Mouse (Mus musculus) c-Kit-positive CD71-positive TER-119-negative erythroid progenitor cells, embryonic 14.5 days (primary cell): Measurements from ENCODE around the gene Gm20498.
"Not testable (repeated sequence)": the region's sequence is repeated elsewhere in the genome, so short reads cannot be mapped to it uniquely, and the experiment has no call there.

Experiments used
- DNase-seq: peaks from one replicate; pipeline ENCODE4 v3.0.0-alpha.2; 2013; ENCODE audit warnings: low read depth

The Gm20498 gene

DNA sequence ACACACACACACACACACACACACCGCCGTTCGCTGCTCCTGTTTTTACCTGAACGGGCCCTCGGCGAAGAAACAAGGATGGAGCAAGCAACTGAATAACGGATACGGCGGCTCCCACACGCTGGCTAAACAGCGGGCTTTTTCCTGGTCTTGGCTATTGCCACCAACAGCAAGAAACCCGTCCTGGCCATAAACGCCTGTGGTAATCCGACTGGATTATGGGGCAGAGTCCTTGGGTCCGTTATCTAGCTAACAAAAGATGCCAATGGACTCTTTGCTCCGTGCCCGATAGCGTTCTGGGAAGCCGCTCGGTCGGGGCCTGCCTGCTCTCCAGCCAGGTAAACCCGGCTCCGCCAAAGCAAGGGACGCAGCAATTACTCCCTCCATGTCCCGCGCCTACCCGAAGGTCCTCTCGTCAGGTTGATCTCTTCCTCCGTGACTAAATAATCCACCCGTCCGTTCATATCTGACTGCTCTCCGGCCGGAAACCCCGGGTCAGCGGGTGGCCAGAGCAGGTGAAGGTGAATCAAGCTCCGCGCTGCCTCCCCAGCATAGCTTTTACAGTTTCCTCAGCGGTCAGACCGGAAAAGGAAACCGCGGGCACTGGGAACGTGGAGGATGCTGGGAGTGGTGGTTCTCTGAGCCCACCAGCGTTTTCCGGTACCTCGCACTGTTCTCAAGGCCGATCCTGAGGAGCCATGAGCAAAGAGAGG lies at the start of gene Gm20498, which contains the start of gene Synj2bp:
Gm20498 (minus strand) TSS at position 590 of the 713 bp plus-strand sequence.
Synj2bp (minus strand) TSS at position 596 of the 713 bp plus-strand sequence.
- DNase-seq = peak; percentile 76

DNA sequence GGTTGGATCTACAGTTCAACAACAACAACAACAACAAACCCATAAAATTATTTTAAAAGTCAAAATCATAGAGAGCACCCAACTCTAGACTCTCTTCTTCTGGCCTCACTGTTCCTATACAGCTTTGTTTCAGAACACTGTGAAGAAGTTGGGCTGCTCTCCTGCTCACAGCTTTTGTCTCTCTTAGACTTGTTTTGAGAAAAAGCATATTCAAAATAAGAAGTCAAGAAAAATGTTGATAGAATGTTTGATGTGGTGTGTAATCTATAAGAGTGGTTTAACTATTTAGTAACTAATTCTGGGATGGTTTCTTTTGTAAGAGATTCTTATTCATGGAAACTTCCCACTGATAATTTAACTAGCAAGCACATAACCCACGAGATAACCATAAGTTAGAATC lies 35.7 kb upstream of the Gm20498 start, which contains the start of gene Adam21:
Adam21 (minus strand) TSS at position 101 of the 400 bp plus-strand sequence.
- DNase-seq = no peak

DNA sequence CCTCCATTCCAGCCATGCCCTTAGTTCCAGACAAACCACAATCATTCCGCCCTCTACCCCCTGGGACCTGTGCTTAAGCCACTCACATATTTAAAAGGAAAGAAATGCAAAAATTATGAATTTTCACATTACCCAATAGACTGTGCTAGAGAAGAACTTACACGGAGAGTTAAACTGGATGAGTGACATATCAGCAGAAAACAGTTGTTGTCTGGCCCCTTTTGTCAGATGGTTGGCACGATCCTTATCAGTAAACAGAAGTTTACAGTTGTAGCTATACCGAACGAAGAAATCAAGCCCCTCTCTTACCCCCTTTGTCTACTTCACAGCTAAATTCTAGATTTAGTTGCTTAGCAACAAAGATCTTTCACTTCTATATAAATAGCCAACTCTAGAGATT lies 35.2 kb upstream of the Gm20498 start:
- peak; percentile 11 for DNase-seq

DNA sequence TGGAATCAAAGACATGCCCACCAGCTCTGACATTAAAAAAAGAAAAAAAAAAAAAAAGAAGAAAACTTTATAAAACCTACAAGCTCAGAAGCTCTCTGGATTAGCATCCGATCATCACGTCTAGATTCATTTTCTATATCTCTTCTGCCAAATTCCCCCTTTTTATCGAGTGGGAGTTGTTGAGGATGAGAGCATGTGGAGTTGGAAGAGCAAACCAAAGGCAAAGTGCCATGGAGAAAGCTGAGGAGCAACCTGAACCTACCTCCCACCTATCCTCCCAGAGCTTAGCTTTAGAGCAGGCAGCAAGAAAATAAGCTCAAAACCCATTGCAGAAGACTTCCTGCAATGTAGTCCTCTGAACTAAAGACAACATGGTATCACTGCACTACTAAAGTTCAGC lies 31.5 kb upstream of the Gm20498 start:
- no peak for DNase-seq

DNA sequence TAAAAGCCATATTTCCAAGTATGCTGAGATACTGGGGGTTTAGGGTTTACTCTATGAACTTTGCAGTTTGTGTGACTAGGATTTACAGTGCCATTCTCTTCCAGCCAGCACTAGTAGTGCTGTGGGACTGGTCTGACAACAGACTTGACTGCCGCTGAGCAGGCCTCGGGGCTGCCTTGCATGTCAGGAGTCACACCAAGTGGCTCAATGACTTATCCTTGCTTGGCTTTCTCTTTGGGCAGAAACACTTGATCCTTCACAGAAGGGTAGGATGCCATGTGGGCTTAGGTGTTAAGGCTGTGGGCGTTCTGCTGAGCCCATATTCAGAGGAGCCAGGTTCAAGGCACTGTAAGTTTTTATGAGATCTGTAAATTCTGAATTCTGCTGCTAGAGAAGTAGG lies 16.6 kb upstream of the Gm20498 start:
- DNase-seq = no peak

DNA sequence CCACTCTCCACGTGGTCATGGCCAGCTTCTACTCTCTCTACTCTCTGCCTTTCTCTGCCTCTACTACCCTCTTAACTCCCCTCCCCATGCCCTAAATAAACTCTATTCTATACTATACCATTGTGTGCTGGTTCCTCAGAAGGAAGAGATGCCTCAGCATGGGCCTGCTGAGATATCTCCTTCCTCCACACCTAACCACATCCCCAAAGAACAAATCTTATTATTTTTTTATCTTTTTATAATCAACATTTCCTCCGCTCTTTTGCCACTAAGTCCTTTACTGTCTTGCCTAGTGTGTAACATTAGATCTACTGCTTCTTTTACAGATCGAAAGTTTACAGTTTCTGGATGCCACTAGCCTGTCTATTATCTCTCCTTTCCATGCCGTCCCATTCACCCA lies 14.5 kb upstream of the Gm20498 start:
- DNase-seq = no peak

DNA sequence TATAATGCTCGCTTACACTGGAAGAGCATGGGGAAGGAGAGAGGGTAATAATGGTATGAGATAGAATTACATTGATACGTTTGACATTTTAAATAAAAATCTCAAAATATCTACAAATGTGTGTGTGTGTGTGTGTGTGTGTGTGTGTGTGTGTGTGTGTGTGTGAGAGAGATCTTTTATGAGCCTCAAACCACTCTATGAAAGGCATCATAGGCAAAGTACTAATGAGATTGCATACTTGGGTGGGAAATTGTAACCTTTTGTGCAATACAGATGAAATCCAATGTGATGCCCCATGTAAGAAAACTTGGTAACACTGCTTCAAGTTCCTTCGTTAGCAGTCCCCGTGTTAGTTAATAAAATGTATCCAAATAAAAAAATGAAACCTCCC lies 319 bp upstream of the Gm20498 start:
- DNase-seq = no peak

DNA sequence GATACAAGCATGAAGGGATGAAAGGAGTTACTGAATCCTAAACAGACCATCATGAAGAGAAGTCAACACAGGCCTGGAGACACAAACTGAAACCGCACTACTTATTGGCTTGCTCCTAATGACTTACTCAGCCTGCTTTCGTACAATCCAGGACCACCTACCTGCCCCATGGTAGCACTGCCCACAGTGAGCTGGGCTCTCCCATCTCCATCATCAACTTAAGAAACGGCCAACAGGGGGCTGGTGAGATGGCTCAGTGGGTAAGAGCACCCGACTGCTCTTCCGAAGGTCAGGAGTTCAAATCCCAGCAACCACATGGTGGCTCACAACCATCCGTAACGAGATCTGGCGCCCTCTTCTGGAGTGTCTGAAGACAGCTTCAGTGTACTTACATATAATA lies 2.1 kb downstream of the Gm20498 start:
- DNase-seq = not testable (repeated sequence)

DNA sequence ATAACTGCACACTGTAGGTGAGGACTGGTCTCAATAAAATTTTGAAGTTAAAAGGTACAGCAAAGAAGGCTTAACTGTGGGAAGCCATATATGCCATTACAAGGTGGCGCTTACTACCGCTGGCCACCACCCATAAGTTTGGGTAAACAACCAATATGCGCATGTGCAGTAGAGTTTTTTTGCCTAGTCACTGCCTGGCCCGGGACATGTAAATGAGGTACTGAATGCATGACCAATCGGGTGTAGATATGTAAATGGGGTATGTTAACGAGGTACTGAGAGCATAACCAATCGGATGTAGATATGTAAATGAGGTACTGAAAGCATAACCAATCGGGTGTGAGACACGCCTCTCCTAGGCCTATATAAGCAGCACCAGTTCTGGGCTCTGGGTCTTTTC lies 35.8 kb downstream of the Gm20498 start:
- DNase-seq = not testable (repeated sequence)

DNA sequence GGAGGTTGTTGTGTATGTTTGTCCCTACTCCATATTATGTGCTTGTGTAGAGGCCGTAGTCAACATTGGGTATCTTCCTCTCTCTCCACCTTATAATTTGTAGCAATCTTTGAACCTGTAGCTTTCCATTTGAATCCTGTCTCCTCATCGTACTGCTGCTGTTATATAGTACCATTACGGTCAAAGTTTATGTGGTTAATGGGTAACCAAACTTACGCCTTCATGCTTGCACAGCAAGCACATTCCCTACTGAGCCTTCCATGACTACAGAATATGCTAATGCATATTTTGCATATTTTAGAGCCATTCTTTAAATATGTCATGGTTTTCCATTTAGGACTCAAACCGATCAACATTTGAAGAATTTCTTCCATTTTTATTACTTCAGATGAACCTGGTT lies 42.2 kb downstream of the Gm20498 start:
- DNase-seq = no peak

DNA sequence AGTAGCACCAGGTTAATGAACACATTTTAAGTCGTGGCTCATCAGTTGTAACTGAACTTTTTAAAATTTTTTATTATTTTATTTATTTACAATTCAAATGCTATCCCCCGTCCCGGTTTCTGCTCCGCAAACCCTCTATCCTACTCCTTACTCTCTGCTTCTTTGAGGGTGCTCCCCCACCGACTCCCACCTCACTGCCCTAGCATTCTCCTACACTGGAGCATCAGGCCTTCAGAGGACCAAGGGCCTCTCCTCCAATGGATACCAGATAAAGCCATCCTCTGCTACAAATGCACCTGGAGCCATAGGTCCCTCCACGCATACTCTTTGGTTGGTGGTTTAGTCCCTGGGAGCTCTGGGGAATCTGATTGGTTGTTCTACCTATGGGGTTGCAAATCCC lies 47.4 kb downstream of the Gm20498 start:
- no peak for DNase-seq

DNA sequence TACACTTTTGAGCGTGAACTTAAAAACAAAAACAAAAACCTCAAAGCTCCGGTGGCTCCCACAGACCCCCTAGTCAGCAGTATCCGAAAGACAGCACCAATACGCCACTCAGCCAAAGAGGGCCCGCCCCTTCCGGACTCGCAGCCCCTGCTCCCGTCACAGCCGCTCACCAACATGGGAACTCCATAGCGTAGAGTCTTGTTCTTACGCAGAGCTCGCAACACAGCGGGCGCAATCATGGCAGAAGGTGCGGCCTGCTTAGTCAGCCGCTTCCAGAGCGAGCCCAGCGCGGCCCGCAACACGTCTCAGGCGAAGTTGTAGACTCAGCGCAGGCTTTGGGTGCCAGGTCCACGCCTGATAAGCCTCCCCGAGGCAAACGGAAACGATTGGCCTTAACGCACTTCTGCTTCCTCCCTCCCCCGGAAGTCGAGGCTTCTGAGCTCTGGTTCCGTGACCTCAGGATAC lies 47.9 kb downstream of the Gm20498 start, which contains the start of gene Cox16:
Cox16 (minus strand) TSS at position 401 of the 465 bp plus-strand sequence.
- DNase-seq = peak; percentile 74

DNA sequence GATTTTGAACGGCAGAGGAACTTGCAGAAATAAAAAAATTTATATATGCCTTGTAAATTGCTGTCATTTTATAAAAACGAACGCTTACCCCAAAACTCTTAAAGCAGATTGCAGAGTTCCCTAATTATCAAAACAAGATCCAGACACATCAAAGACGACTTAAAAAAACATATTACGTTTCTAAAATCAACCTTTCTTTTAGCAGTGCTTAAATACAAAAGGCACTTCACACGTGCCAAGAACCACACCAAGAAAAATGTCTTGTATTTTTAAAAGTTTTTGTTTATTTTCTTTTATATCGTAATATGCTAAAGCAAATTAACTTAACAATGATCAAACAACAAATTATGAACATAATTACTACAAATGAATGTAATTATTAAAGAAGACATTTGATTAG lies 48.5 kb downstream of the Gm20498 start:
- DNase-seq = no peak

DNA sequence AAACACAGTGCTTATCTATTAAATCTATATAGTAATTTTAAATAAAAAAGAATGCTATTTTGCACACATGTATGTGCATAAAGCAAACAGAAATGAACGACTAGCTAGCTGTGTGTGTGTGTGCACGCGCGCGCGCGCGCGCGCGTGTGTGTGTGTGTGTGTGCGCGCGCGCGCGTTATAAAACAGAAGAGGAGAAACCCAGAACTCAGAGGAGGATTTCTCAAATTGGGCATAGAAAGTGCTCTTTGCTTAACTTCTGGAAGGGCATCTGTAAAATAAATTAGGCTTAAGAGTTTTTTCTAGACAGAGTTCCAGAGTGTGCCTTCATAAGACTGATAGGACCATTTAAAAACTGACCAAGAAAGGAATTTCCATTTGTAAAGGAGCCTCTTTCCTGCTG lies 49.0 kb downstream of the Gm20498 start:
- DNase-seq = peak; percentile 54

DNA sequence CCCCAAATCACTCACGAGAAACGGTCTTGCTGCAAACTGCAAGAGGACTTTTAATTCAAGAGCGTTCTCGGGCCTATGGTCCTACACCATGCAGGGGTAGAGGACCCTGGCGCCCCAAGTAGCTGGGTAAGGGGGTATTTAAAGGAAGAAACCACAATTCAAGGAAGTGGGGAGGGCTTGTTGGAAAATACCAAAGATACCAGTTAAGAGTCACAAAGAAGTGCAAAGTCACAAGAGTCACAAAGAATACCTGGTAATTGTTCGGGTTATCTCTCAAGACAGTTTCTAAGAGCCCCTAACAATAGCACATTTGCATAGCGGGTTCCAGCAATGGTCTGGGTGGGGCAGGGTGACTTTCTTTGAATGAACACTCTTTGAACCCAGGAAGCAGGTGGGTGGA lies 73.7 kb downstream of the Gm20498 start:
- not testable (repeated sequence) for DNase-seq

DNA sequence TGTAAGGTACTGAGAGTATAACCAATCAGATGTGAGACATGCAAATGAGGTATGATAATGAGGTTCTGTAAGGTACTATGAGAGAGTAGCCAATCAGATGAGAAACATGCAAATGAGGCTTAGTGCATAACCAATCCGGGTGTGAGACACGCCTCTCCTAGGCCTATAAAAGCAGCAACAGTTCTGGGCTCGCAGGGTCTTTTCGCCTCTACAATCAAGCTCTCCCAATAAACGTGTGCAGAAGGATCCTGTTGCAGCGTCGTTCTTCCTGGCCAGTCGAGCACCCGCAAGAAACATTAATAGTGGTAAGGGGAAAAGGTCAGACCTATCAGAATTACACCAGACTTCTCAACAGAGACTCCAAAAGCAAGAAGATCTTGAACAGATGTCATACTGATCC lies 93.7 kb downstream of the Gm20498 start:
- not testable (repeated sequence) for DNase-seq

DNA sequence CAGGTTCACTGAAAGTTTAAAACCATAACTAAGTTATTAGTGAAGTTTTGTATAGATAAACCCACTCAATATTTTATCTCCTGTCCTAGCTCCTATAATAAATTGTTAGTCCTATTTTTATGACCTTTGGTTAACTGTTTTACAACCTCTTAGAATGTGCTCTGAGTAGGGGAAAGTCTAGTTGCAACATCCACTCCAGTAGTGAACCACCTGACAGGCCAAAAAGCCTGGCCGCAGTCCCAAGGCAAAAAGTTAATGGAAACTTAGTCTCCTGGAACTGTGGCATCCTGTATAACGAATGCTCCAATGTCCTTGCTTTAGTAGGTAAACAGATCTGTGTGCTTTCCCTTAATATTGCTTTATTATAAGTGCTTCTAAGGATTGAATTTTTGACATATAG lies 97.9 kb downstream of the Gm20498 start:
- not testable (repeated sequence) for DNase-seq

DNA sequence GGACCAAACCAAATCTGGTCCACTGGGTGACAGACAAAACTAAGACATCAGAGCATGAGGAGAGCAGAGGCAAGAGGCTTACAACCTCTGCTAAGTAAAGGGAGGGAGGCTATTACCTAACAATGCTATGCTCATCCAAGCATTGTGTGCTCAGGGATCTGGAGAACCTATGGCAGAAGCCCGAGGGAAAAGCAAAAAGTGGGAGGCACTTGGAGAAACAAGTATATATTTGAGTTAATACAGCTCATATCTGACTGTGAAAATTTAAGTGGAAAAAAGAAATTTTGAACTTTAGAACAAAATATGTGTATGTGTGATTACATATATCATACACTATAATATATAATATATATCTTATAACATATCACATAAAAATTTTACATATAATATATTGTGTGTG lies 110.9 kb downstream of the Gm20498 start, which contains the start of gene Adam4:
Adam4 (minus strand) TSS at position 101 of the 400 bp plus-strand sequence.
- no peak for DNase-seq

DNA sequence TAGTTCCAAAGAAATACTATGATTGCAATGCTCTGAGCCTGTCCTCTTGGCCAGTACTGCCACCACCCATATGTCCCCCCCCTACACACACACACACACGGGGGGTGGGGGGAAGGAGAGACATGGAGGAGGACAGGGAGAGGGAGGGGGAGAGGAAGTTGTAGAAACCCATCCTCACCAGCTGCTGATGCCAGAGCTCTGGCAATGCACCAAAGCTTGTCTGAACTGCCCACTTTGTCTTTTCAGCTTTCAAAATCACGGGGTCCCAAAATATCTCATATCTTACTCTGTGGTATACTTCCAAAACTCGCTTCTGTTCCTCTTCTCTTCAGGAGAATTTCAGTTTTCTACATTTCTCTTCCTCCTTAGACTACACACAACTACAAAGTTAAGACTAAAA lies 119.5 kb downstream of the Gm20498 start:
- no peak for DNase-seq

DNA sequence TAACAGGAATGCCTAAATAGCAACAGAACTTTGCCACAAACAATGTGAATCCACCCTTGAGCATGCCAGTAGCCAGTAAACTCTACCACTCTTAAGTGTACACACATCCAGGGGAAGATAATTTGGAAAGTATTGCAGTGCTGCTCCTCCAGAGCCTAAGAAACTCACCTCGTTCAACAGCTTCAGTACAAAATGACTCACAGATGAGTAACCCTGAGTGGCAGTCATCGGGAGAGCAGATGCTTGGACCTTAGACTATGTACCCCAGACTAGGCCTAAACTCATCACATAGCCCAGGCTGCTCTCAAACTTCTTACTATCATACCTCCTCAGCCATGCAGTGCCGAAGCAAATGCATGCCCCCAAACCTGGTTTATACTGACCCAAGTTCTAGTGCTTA lies 123.7 kb downstream of the Gm20498 start:
- DNase-seq = no peak

DNA sequence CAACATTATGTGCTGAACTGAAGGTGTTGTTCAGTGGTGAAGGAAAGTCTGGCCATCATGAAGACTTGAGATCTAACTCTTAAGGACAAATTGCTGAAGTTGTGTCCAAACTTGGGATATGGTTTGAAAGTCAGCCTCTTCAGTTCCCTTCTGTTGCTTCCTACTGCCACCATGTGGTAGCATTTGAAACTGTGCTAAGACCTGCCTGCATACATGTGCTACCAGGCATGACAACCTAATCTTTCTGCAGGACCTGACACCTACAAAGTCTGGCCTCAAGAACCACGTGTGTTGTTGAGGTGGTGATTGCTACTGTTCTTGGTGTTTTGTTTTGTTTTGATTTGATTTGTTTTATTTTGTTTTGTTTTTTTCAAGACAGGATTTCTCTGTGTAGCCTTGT lies 130.5 kb downstream of the Gm20498 start:
- peak; percentile 17 for DNase-seq

DNA sequence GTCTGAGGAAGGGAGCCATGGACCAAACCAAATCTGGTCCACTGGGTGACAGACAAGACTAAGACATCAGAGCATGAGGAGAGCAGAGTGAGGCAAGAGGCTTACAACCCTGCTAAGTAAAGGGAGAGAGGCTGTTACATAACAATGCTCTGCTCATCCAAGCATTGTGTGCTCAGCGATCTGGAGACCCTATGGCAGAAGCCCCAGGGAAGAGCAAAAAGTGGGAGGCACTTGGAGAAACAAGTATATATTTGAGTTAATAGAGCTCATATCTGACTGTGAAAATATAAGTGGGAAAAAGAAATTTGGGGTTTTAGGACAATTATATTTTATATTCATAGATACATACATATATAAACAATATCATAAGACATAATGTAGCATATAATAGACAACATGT lies 153.3 kb downstream of the Gm20498 start, which contains the start of gene Gm4787:
Gm4787 (minus strand) TSS at position 101 of the 400 bp plus-strand sequence.
- not testable (repeated sequence) for DNase-seq

DNA sequence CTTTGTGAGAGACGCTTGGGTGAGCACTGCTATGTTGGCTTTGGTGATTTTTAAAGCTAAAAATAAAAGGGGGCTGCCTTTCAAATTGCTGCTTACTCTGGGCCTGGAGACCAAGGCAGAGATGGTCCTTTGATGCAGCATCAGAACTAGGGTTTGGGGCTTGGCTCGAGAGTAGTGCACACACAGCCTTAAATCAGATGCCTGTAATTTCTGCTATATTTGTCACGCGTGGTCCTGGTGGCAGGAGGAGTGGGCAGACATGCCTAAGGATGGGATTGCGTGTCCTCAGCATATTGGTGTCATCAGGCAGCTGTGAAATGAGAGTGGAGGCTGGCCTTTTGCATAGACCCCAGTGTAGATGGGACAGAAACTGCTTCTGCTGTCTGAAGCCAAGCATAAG lies 198.9 kb downstream of the Gm20498 start:
- no peak for DNase-seq
